Mouse (Mus musculus): ENCODE data around the gene Stmn1.

DNA sequence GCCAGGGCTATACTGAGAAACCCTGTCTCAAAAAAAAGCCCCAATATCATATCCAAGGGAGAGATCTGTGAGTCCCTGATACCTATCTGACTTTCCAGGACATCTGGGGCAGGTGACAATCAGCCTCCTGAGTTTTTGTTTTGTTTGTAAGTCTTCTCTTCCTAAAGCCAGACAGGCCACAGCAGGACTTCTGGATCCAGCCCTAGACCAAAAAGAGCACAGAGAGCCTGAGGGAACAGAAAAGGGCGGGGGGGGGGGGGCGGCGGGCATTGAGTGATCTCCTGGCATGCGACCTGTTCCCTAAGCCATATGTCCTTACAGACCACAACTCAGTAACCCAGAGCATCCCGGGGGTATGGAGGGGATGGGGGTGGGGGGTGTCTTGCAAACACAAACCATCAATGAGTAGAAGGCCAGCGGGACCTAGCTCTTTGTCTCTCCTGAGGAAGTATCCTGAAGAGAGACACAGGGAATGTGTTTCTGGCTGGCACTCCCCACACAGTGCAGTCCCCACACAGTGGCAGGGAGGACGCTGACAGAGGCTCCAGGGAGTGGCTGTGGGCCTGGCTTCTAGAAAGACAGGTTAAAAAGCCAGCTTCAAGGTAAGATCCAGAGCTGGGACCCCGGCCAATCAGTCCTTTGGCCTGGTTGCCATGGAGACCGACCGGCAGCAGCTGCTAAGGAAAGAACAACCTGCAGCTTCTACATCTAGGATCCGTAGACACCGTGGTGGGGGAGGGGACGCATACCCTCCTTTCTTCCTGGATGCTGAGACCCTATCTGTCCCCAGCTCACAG lies 18.3 kb upstream of the Stmn1 start:
- no peak for TF ChIP-seq CTCF (IDR thresholded peaks at IDR 0.05; ENCODE audit: low read depth, low read length)
- no peak for TF ChIP-seq POLR2A (IDR thresholded peaks at IDR 0.05; ENCODE audit: borderline replicate concordance, low read depth, low read length)

Measured in bone marrow macrophage, adult 2 months (primary cell).